Mouse (Mus musculus) ovary, postnatal 14 days (tissue): ENCODE data around the gene Itgb7.

Experiments
- DNase-seq: peaks from one replicate; pipeline ENCODE4 v3.0.0; 2022; ENCODE audit warnings: low spot score

Gene Itgb7

GRCm38 (mm10) chr15:102231748-102232147 lies at the start of gene Itgb7:
TSS of gene Itgb7 (minus strand) at chr15:102231944.
- no peak for DNase-seq

- DNase-seq, result no peak
These were observed 48.9 kb upstream of the Itgb7 start for GRCm38 (mm10) chr15:102280623-102281022.

- no peak for DNase-seq
These were observed 48.2 kb upstream of the Itgb7 start for GRCm38 (mm10) chr15:102279783-102280520.

GRCm38 (mm10) chr15:102279092-102279782 lies 47.5 kb upstream of the Itgb7 start, which contains the start of gene Mfsd5:
TSS of gene Mfsd5 (plus strand) at chr15:102279454.
- DNase-seq, result peak; percentile 76

- DNase-seq, result no peak
These were observed 47.0 kb upstream of the Itgb7 start for GRCm38 (mm10) chr15:102278726-102279091.

- DNase-seq, result no peak
These were observed 42.4 kb upstream of the Itgb7 start for GRCm38 (mm10) chr15:102273982-102274716.

- DNase-seq, result no peak
These were observed 39.7 kb upstream of the Itgb7 start for GRCm38 (mm10) chr15:102271441-102271840.

GRCm38 (mm10) chr15:102270274-102270960 lies 38.7 kb upstream of the Itgb7 start, which contains the start of gene Gm9918:
TSS of gene Gm9918 (plus strand) at chr15:102270563.
- DNase-seq, result no peak

- no peak for DNase-seq
These were observed 33.8 kb upstream of the Itgb7 start for GRCm38 (mm10) chr15:102265548-102265947.

GRCm38 (mm10) chr15:102263037-102263436 lies 31.3 kb upstream of the Itgb7 start:
- DNase-seq, result no peak

- DNase-seq, result no peak
These were observed 30.8 kb upstream of the Itgb7 start for GRCm38 (mm10) chr15:102262582-102262981.

- DNase-seq, result no peak
These were observed 27.0 kb upstream of the Itgb7 start for GRCm38 (mm10) chr15:102258581-102259253.

GRCm38 (mm10) chr15:102258076-102258470 lies 26.3 kb upstream of the Itgb7 start:
- DNase-seq, result no peak

GRCm38 (mm10) chr15:102257202-102258075 lies 25.7 kb upstream of the Itgb7 start, which contains the start of gene Rarg:
TSS of gene Rarg (minus strand) at chr15:102257517.
- DNase-seq, result no peak

GRCm38 (mm10) chr15:102256431-102257201 lies 24.9 kb upstream of the Itgb7 start:
- DNase-seq, result no peak

GRCm38 (mm10) chr15:102255547-102256255 lies 24.0 kb upstream of the Itgb7 start:
- no peak for DNase-seq

- DNase-seq, result no peak
These were observed 18.8 kb upstream of the Itgb7 start for GRCm38 (mm10) chr15:102250521-102250920.

GRCm38 (mm10) chr15:102249967-102250366 lies 18.2 kb upstream of the Itgb7 start:
- no peak for DNase-seq

GRCm38 (mm10) chr15:102249251-102249691 lies 17.5 kb upstream of the Itgb7 start:
- DNase-seq, result no peak
